Mouse (Mus musculus) lung, embryonic 16.5 days (tissue): ENCODE results near the gene Pold2. TPM values are rescaled to one million over a fixed set of nuclear protein-coding genes. Genes with fewer than 3 reads are reported as not detected.

Experiments
- ATAC-seq: fragments of 200-750 bp; cut with Nextera tagmentation; 2 replicates; pipeline ENCODE4 v1.8.0; 2017; ENCODE audit warnings: low read depth, mild to moderate bottlenecking, moderate library complexity
- H3K27ac ChIP-seq: fragments of 300-500 bp; sonication (generic); 2 replicates; pipeline ENCODE4 v1.5.1; 2014; ENCODE audit warnings: mild to moderate bottlenecking, control low read depth, low read length
- H3K27me3 ChIP-seq: fragments of 300-500 bp; sonication (generic); 2 replicates; pipeline ENCODE4 v1.6.1; 2014; ENCODE audit warnings: low read depth, low read length, mixed read lengths; ENCODE audit not compliant: control insufficient read depth, insufficient read depth
- H3K36me3 ChIP-seq: fragments of 300-500 bp; sonication (generic); 2 replicates; pipeline ENCODE4 v1.6.1; 2014; ENCODE audit warnings: low read length; ENCODE audit not compliant: control insufficient read depth, insufficient read depth
- H3K4me1 ChIP-seq: fragments of 300-500 bp; sonication (generic); replicated peaks from 2 replicates; pipeline ENCODE4 v1.6.1; 2014; ENCODE audit warnings: low read length, mixed read lengths; ENCODE audit not compliant: control insufficient read depth, insufficient read depth
- H3K4me2 ChIP-seq: fragments of 300-500 bp; sonication (generic); 2 replicates; pipeline ENCODE4 v1.6.1; 2014; ENCODE audit warnings: low read depth, low read length, control low read depth
- H3K4me3 ChIP-seq: fragments of 300-500 bp; sonication (generic); 2 replicates; pipeline ENCODE4 v1.5.1; 2014; ENCODE audit warnings: mild to moderate bottlenecking, low read length, control low read depth
- H3K9ac ChIP-seq: fragments of 300-500 bp; sonication (generic); 2 replicates; pipeline ENCODE4 v1.6.1; 2014; ENCODE audit warnings: low read length, control low read depth
- H3K9me3 ChIP-seq: fragments of 300-500 bp; sonication (generic); 2 replicates; pipeline ENCODE4 v1.6.1; 2016; ENCODE audit warnings: low read length; ENCODE audit not compliant: control insufficient read depth
- WGBS: fragments of 180-500 bp; shearing (Covaris S2); extraction: QIAGEN DNeasy Blood & Tissue Kit; methylation state at CpG from one replicate; pipeline ENCODE4 v1.1.7; 2014; 5-methylcytosine and 5-hydroxymethylcytosine counted together
- polyA plus RNA-seq: library from polyadenylated mRNA; unstranded; fragments of >200 nt; fragmentation: Nextera tagmentation; extraction: Ambion mirVana; gene quantifications from 2 replicates; pipeline ENCODE4 v1.2.1, GENCODE M21; 2015

Gene Pold2
- polyA plus RNA-seq, 1 experiment from 2014 or later = 139 TPM

DNA sequence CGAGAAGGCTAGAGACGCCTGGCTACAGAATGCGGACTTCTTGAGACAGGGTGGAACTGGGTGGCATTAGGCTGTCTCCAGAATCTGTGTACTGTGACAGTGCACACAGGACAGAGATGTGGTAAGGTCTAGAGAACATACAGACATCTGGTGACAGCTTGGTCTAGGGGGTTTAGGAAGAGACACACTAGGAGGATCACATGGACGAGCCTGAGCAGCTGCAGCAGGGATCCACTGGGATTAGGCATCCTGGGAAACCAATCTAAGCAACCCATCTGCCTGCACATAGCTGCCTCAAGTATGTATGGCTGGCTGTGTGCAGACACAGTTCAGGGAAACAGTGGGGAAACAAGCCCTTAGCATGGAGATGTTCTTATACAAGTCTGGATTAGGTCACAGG is 35.8 kb upstream of the Pold2 start:
- no peaks in the 10 kb centered on the region for H3K27me3 ChIP-seq
- H3K9ac ChIP-seq = no peak overlapping the region
- H3K27ac ChIP-seq = no peak overlapping the region
- no peak overlapping the region for H3K4me3 ChIP-seq
- no peaks in the 10 kb centered on the region for H3K4me1 ChIP-seq
- 78% methylated on average over 4 of the region's 4 CpGs for WGBS
- no peaks in the 10 kb centered on the region for H3K36me3 ChIP-seq
- ATAC-seq = no peak
- no peak overlapping the region for H3K4me2 ChIP-seq
- no peaks in the 10 kb centered on the region for H3K9me3 ChIP-seq

DNA sequence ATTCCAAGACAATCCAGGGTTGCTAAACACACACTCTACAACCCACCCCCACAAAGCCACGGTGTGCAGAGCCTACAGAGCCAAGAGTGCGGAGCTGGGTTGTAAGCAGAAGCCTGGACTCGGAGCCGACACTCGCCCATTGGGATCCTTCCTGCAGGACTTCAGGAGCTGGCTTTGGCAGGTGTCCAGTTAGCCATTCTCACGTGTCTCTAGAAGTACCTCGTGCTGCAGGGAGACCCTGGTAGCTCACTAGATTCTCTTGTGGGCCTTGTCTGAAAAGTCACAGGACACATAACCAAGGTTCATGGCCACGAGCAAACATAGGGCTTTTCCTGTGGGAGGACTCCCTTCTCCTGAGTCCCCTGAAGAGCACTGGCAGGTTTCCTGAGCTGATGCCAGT is 35.2 kb upstream of the Pold2 start:
- ATAC-seq = peak; percentile 32; the same call in 1 of the 2 replicates

DNA sequence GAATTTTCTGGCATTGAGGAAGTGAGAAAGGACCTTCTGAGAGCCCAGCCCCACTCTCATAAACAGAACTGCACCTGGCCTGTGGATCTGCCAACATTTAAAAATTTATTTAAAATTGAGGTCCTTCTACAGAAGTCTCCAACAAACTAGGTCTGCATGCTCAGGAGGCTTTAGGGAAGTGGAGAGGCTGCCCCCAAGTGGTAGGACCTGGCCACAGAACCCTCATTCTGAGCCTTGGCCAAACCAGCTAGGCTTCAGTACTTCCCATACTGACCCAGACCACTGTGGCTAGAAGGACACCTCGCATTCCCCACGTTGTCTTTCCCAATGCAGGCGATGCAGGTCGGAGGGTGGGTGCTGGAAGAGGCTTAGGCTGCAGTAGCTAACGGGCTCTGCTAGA is 34.5 kb upstream of the Pold2 start:
- Histone ChIP-seq H3K27ac (no peak overlapping the region), H3K9me3 (no peaks in the 10 kb centered on the region), H3K36me3 (no peaks in the 10 kb centered on the region), H3K4me2 (no peak overlapping the region), H3K27me3 (no peaks in the 10 kb centered on the region), H3K4me1 (no peaks in the 10 kb centered on the region; the same call in 1 of the 2 replicates), H3K9ac (no peak overlapping the region), H3K4me3 (no peak overlapping the region)
- peak; percentile 72; the same call in 1 of the 2 replicates for ATAC-seq
- 30% methylated on average over 5 of the region's 5 CpGs for WGBS

More for the DNA sequence above, 35.2 kb upstream of the Pold2 start:
- H3K4me1 ChIP-seq = no peaks in the 10 kb centered on the region; the same call in 1 of the 2 replicates
- no peaks in the 10 kb centered on the region for H3K27me3 ChIP-seq
- no peak overlapping the region for H3K4me2 ChIP-seq
- H3K9me3 ChIP-seq = no peaks in the 10 kb centered on the region
- H3K27ac ChIP-seq = no peak overlapping the region
- H3K4me3 ChIP-seq = no peak overlapping the region
- H3K9ac ChIP-seq = no peak overlapping the region
- 42% methylated on average over 8 of the region's 8 CpGs for WGBS
- no peaks in the 10 kb centered on the region for H3K36me3 ChIP-seq

DNA sequence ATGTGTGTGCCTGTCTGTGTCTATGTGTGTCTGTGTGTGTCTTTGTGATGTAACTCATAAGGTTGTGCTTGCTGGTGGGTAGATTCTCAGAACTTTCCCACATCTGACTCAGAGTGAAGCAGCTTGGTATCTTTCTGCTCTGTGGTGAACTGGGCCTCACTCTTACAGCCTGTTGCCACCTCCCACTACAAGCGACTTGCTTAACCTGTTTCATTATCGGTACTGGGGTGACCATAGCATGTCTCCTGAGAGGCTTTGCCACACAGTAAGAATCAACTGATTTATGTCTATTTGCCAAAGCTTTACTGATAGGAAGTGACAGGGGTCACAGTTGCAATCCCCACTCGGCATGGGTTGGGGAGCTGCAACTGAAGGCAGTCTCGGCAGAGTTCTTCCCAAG is 30.6 kb upstream of the Pold2 start:
- no peaks in the 10 kb centered on the region; the same call in 1 of the 2 replicates for H3K4me1 ChIP-seq
- 26% methylated on average over 4 of the region's 4 CpGs for WGBS
- H3K9me3 ChIP-seq = no peaks in the 10 kb centered on the region
- ATAC-seq = no peak
- H3K4me3 ChIP-seq = no peak overlapping the region
- no peak overlapping the region for H3K9ac ChIP-seq
- no peaks in the 10 kb centered on the region for H3K27me3 ChIP-seq
- no peaks in the 10 kb centered on the region for H3K36me3 ChIP-seq
- H3K4me2 ChIP-seq = no peak overlapping the region
- H3K27ac ChIP-seq = no peak overlapping the region

DNA sequence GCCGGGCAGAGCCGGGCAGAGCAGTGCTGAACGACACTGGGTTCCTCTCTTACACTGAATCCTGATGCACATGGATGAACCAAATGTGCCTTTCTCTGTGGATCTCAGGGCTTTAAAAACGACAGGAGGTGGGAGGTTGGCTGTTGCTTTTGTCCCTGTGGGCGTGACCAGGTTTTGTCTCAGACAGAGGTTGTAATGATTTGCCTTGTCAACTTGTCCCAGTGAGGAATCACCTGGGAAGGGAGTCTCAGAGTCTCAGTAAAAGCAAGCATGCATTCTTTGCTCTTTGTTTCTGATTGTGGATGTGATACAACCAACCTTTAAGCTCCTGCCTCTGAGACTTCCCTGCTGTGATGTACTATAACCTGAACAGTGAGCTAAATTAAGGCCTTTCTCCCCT is 29.0 kb upstream of the Pold2 start:
- H3K27me3 ChIP-seq = no peaks in the 10 kb centered on the region; the same call in 1 of the 2 replicates
- no peaks in the 10 kb centered on the region for H3K9me3 ChIP-seq
- no peak for ATAC-seq
- no peak overlapping the region for H3K4me2 ChIP-seq
- H3K27ac ChIP-seq = no peak overlapping the region
- no peaks in the 10 kb centered on the region for H3K36me3 ChIP-seq
- no peak overlapping the region for H3K9ac ChIP-seq
- peaks cover 2% of the 10 kb centered on the region for H3K4me1 ChIP-seq
- no peak overlapping the region for H3K4me3 ChIP-seq
- 62% methylated on average over 5 of the region's 5 CpGs for WGBS

DNA sequence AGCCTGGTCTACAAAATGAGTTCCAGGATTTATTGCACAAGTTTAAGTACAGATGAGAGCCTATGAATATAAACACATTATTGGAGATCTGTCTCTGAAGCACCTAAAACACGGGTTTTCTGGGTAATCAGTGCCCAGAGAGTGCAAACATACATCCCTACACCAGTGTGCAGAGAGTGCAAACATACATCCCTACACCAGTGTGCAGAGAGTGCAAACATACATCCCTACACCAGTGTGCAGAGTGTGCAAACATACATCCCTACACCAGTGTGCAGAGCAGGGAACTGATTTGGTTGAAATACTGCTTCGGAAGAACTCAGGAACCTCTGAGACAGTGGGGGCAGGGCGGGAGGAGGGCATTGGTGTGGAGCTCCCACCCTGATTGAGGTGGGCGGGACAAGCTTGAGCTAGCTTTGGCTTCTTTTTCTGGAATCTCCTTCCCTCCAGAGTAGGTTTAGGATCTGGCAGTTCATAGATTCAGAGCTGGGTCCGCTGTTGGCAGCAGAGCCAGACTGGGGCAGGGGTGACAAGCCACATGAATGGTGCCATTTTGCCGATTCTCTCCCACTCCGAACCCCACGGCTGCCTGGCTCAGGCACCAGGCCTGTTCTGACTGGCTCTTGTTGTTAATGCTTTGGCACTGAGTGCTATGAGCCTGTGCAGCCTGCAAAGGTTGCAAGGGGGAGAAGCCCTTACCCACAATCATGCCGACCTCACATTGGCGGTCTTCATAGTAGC is 27.9 kb upstream of the Pold2 start:
- ATAC-seq = no peak
- Histone ChIP-seq H3K4me1 (peaks cover 9% of the 10 kb centered on the region), H3K9me3 (no peaks in the 10 kb centered on the region), H3K9ac (no peak overlapping the region), H3K4me2 (no peak overlapping the region), H3K4me3 (no peak overlapping the region), H3K27ac (no peak overlapping the region), H3K27me3 (peaks cover 2% of the 10 kb centered on the region), H3K36me3 (no peaks in the 10 kb centered on the region)
- WGBS = 75% methylated on average over 10 of the region's 10 CpGs

DNA sequence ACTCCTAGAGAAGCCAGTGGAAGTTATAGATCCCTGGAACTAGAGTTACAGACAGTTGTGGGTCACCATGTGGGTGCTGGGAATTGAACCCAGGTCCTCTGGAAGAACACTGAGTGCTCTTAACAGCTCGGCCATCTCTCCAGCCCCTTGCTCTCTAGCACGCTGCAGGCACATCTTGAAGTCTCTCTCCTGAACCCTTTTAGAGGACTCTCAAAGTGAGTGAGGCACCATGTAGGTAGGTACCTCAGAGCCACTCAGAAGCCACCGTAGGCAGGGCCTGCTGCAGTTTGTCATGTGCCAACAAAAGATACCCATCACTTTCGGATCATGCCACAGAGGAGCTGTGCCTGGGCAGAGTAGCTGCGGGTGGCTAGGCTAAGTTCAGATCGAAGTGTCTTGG is 26.8 kb upstream of the Pold2 start:
- WGBS = 86% methylated on average over 6 of the region's 6 CpGs
- no peak overlapping the region for H3K9ac ChIP-seq
- no peaks in the 10 kb centered on the region for H3K9me3 ChIP-seq
- H3K27ac ChIP-seq = no peak overlapping the region
- H3K27me3 ChIP-seq = peaks cover 2% of the 10 kb centered on the region
- peaks cover 9% of the 10 kb centered on the region for H3K4me1 ChIP-seq
- H3K4me2 ChIP-seq = no peak overlapping the region
- no peaks in the 10 kb centered on the region for H3K36me3 ChIP-seq
- ATAC-seq = no peak
- H3K4me3 ChIP-seq = no peak overlapping the region

DNA sequence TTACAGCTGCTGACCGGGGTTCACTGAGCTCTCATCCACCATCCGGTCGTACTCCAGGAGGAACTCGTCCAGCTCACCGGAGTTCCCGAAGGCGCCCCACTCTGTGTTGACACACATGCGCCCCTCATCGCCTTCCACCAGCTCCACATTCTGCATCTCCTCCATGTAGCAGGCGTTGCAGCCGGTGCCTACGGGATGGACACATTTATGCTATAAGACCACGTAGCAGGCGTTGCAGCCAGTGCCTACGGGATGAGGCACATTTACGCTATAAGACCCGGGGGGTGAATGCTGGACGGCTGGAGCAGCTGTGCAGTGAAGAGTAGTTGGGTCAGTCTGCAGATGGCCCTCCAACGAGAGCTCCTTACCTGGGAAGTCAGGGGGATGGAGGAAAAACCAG is 26.3 kb upstream of the Pold2 start:
- no peak overlapping the region for H3K4me2 ChIP-seq
- no peak overlapping the region for H3K27ac ChIP-seq
- peaks cover 9% of the 10 kb centered on the region for H3K4me1 ChIP-seq
- no peaks in the 10 kb centered on the region for H3K36me3 ChIP-seq
- H3K9me3 ChIP-seq = no peaks in the 10 kb centered on the region
- H3K27me3 ChIP-seq = peaks cover 2% of the 10 kb centered on the region
- no peak for ATAC-seq
- no peak overlapping the region for H3K4me3 ChIP-seq
- H3K9ac ChIP-seq = no peak overlapping the region
- WGBS = 64% methylated on average over 19 of the region's 19 CpGs

DNA sequence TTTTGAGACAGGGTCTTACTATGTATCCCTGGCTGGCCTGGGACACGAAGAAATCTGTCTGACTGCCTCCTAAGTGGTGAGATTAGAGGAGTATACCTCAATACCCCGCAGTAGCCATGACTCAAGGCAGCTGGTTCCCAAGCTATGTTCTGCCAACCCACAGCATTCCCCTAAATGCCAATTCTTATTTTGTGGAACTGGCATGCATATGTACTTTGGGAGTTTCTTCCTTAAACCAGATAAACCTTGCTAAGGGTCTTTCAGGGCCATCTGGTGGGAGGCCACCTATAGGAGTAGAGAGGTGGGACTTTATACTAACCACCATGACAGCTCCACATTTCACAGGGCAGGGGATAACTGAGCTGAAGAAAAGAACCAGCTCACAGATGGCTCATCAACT is 25.8 kb upstream of the Pold2 start:
- no peak overlapping the region for H3K9ac ChIP-seq
- H3K27ac ChIP-seq = no peak overlapping the region
- H3K9me3 ChIP-seq = no peaks in the 10 kb centered on the region
- H3K27me3 ChIP-seq = peaks cover 2% of the 10 kb centered on the region
- no peak overlapping the region for H3K4me3 ChIP-seq
- no peak overlapping the region for H3K4me2 ChIP-seq
- H3K4me1 ChIP-seq = peaks cover 9% of the 10 kb centered on the region
- H3K36me3 ChIP-seq = no peaks in the 10 kb centered on the region
- no peak for ATAC-seq
- WGBS = 74% methylated on average over 2 of the region's 2 CpGs
